Mouse (Mus musculus) lung, adult 2 months (tissue): Measurements from ENCODE around the gene Nkx2-5.
A peak's percentile ranks its signal among the peaks of the same experiment; 100 is the strongest.

Experiments used
- CTCF ChIP-seq: fragments of 200-500 bp; IDR thresholded peaks from 2 replicates; pipeline ENCODE4 v1.5.1; 2011; ENCODE audit warnings: mild to moderate bottlenecking, low read length, control low read depth; ENCODE audit not compliant: insufficient read depth
- POLR2A ChIP-seq: fragments of 200-500 bp; IDR thresholded peaks from 2 replicates; pipeline ENCODE4 v1.6.1; 2011; ENCODE audit warnings: low read depth, mild to moderate bottlenecking, control low read depth, low read length, borderline replicate concordance; ENCODE audit errors: extremely low read depth

- peak; percentile 80 for TF ChIP-seq CTCF
- no peak for TF ChIP-seq POLR2A
These were observed 41.4 kb upstream of the Nkx2-5 start for GRCm38 (mm10) chr17:26886047-26886749.
